Mouse (Mus musculus): ENCODE results near the gene Rab3d. TPM values are rescaled to one million over a fixed set of nuclear protein-coding genes. Genes with fewer than 3 reads are reported as not detected.

The Rab3d gene
- polyA plus RNA-seq, 1 experiment from 2014 or later, result 8.4 TPM

DNA sequence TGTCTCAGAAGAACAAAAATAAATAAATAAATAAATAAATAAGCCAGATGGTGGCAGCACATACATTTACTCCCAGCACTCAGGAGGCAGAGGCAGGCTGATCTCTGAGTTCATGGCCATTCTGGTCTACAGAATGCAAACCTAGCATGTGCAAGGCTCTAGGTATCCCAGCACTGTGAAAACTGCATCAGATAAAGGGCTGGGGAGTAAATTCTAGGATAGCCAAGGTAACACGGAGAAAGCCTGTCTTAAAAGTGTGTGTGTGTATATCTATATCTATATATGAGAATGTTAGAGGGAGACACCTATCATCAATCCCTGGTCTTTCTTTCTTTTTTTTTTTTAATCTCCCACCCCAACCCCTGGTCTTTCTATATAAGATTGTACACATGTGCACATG, 7.5 kb upstream of the Rab3d start:
- Histone ChIP-seq H3K4me1 (replicated peaks) (peaks cover 41% of the 10 kb centered on the region), H3K27me3 (no peaks in the 10 kb centered on the region), H3K36me3 (peaks cover 5% of the 10 kb centered on the region; the same call in 1 of the 2 replicates), H3K4me3 (replicated peaks) (no peak overlapping the region), H3K9me3 (replicated peaks) (no peaks in the 10 kb centered on the region), H3K27ac (no peak overlapping the region), H3K4me2 (peak overlapping the region; percentile 59; the same call in 1 of the 2 replicates), H3K9ac (no peak overlapping the region)
- ATAC-seq (ENCODE audit: low read depth), result no peak
- DNase-seq, result no peak
- WGBS (ENCODE audit: insufficient replicate concordance), result 86% methylated on average over 1 of the region's 1 CpGs

DNA sequence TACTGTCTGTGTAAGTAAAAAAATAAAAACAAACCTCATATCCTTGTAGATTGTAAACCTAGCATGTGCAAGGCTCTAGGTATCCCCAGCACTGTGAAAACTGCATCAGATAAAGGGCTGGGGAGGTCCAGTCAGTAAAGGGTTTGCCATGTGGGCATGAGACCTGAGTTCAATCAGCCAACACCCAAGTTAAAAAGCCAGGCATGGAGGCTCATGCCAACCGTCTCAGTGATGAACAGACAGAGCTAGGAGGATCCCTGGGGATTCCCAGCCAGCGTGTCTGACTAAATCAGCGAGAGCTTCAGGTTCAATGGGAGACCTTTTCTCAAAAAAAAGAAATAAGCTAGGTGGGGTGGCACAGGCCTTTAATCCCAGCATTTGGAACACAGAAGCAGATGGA, 7.0 kb upstream of the Rab3d start:
- WGBS (ENCODE audit: insufficient replicate concordance), result 76% methylated on average over 3 of the region's 3 CpGs
- Histone ChIP-seq H3K4me2 (no peak overlapping the region), H3K36me3 (peaks cover 5% of the 10 kb centered on the region; the same call in 1 of the 2 replicates), H3K27me3 (no peaks in the 10 kb centered on the region), H3K9me3 (replicated peaks) (no peaks in the 10 kb centered on the region), H3K4me3 (replicated peaks) (no peak overlapping the region), H3K27ac (no peak overlapping the region), H3K4me1 (replicated peaks) (peaks cover 41% of the 10 kb centered on the region), H3K9ac (no peak overlapping the region)
- DNase-seq, result no peak
- no peak for ATAC-seq (ENCODE audit: low read depth)

DNA sequence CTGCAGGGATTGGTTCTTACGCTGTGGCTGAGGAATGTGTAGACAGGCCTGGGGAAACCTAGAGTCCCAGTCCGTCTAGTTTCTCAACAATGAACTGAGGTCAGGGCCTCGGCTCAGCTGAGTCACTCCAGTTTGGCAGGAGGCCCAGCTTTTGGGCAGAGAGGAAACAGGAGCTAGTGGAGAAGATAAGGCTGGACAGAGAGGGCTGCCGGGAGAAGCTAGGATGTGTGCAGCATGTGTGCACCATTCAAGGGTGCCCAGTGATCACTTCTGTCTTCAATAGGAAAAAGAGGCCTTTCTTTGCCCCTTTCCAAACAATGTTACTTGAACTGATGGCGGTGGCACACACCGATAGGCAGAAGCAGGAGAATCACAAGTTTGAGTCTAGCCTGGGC, 6.1 kb upstream of the Rab3d start:
- peak overlapping the region; percentile 67 for H3K27ac ChIP-seq
- no peak overlapping the region for H3K4me2 ChIP-seq
- no peaks in the 10 kb centered on the region for H3K9me3 ChIP-seq (replicated peaks)
- H3K27me3 ChIP-seq, result no peaks in the 10 kb centered on the region
- WGBS (ENCODE audit: insufficient replicate concordance), result 29% methylated on average over 6 of the region's 6 CpGs
- peaks cover 44% of the 10 kb centered on the region for H3K4me1 ChIP-seq (replicated peaks)
- H3K4me3 ChIP-seq (replicated peaks), result no peak overlapping the region
- H3K36me3 ChIP-seq, result peaks cover 5% of the 10 kb centered on the region; the same call in 1 of the 2 replicates
- peak; percentile 69 for ATAC-seq (ENCODE audit: low read depth)
- DNase-seq, result peak; percentile 46
- H3K9ac ChIP-seq, result no peak overlapping the region

GRCm38 (mm10) chr9:21923490-21924098, 5.6 kb upstream of the Rab3d start:
- ATAC-seq (ENCODE audit: low read depth), result no peak
- Histone ChIP-seq H3K27me3 (no peaks in the 10 kb centered on the region), H3K27ac (peak overlapping the region; percentile 67), H3K4me2 (no peak overlapping the region), H3K9ac (no peak overlapping the region), H3K9me3 (replicated peaks) (no peaks in the 10 kb centered on the region), H3K4me3 (replicated peaks) (no peak overlapping the region), H3K36me3 (peaks cover 5% of the 10 kb centered on the region; the same call in 1 of the 2 replicates), H3K4me1 (replicated peaks) (peaks cover 49% of the 10 kb centered on the region)
- 34% methylated on average over 3 of the region's 3 CpGs for WGBS (ENCODE audit: insufficient replicate concordance)
- no peak for DNase-seq

DNA sequence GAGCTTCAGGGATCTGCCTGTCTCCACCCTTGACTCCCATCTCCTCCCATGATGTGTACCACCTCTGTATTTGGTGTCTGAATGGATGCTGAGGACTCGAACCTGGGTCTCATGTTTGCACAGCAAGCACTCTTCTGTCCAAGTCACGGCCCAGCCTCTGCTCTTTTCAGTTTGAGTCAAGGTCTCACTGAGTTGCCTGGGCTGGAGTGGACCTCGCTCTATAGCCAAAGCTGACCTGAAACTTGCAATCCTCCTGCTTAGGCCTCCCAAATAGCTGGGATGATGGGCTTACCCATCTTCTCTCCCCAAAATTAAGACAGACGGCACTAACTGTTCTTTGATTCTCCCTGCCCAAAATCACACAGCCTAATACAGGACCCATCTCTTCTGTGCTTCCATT, 5.0 kb upstream of the Rab3d start:
- H3K27me3 ChIP-seq, result no peaks in the 10 kb centered on the region
- WGBS (ENCODE audit: insufficient replicate concordance), result 78% methylated on average over 4 of the region's 4 CpGs
- ATAC-seq (ENCODE audit: low read depth) (no peak), DNase-seq (no peak)
- no peak overlapping the region for H3K9ac ChIP-seq
- no peak overlapping the region for H3K27ac ChIP-seq
- H3K4me1 ChIP-seq (replicated peaks), result peaks cover 54% of the 10 kb centered on the region
- H3K9me3 ChIP-seq (replicated peaks), result no peaks in the 10 kb centered on the region
- no peak overlapping the region for H3K4me2 ChIP-seq
- H3K36me3 ChIP-seq, result peaks cover 5% of the 10 kb centered on the region; the same call in 1 of the 2 replicates
- no peak overlapping the region for H3K4me3 ChIP-seq (replicated peaks)

DNA sequence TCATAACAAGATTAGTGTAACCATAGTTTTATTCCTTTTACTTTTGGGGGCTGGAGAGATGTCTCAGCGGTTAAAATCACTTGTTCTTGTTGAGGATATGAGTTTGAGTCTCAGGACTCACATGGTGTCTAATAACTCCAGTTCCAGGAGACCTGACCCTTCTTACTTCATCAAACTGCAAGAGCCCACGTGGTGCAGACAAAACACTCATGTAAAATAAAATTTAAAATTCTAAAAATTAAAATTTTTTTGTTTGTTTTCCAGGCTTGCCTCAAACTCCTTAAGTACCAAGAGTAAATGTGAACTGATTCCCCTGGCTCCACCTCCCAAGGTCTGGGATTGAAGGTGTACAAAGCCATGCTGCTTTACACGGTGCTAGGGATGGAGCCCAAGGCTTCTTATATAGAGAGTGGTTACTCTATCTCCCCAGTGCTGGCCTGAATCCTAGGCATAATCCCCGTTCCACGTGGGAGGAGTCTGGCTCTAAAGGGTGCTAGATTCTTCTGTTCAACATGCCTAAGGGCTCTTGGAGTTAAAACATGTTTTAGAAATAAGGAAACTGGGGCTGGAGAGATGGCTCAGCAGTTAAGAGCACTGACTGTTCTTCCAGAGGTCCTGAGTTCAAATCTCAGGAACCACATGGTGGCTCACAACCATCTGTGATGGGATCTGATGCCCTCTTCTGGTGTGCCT, 846 bp upstream of the Rab3d start:
- peak overlapping the region; percentile 72 for H3K4me3 ChIP-seq (replicated peaks)
- no peak overlapping the region for H3K9ac ChIP-seq
- 0 out of 2 replicates have a peak, but pooled peaks cover 11% of the 10 kb centered on the region for H3K36me3 ChIP-seq
- 0 out of 2 replicates have a peak overlapping the region, but pooled peaks have one; percentile 25 for H3K27ac ChIP-seq
- DNase-seq, result no peak
- H3K4me1 ChIP-seq (replicated peaks), result peaks cover 35% of the 10 kb centered on the region
- peaks cover 27% of the 10 kb centered on the region for H3K27me3 ChIP-seq
- no peak for ATAC-seq (ENCODE audit: low read depth)
- WGBS (ENCODE audit: insufficient replicate concordance), result 27% methylated on average over 5 of the region's 5 CpGs
- H3K4me2 ChIP-seq, result peak overlapping the region; percentile 100
- H3K9me3 ChIP-seq (replicated peaks), result no peaks in the 10 kb centered on the region

DNA sequence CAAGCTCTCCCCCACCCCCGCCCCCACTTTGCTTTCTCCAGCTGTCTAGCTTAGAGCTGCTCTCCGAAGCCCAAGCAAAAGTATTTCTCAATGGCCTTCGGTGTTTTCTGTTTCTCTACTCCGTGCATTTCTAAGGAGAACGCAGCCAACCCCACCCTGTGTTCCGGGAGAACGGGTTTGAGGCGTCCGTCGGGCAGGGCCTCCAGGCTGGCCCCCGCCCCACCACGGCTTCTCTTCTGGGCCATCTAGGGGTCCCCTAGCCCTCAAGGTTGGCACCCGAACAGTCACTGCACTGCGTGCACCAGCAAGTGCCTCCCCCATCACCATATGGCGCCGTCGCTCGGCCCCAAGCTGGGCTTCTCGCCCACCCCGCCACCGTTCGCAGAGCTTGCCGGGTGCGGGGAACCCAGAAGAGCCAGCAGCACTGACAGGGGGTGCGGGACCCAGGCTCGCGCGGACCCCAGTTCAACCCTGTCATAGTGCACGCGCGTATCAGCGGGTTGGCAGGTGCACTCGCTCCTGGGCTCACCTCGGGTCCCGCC, 428 bp downstream of the Rab3d start:
- H3K9ac ChIP-seq, result peak overlapping the region; percentile 82
- H3K4me2 ChIP-seq, result peak overlapping the region; percentile 100
- peaks cover 27% of the 10 kb centered on the region for H3K4me1 ChIP-seq (replicated peaks)
- no peaks in the 10 kb centered on the region for H3K9me3 ChIP-seq (replicated peaks)
- H3K27me3 ChIP-seq, result peaks cover 27% of the 10 kb centered on the region
- H3K27ac ChIP-seq, result peak overlapping the region; percentile 34; the same call in 1 of the 2 replicates
- DNase-seq (no peak), ATAC-seq (ENCODE audit: low read depth) (no peak; the same call in 1 of the 2 replicates)
- 0 out of 2 replicates have a peak, but pooled peaks cover 11% of the 10 kb centered on the region for H3K36me3 ChIP-seq
- H3K4me3 ChIP-seq (replicated peaks), result peak overlapping the region; percentile 72
- 1% methylated on average over 35 of the region's 35 CpGs for WGBS (ENCODE audit: insufficient replicate concordance)

- H3K27ac ChIP-seq, result no peak overlapping the region
- H3K9ac ChIP-seq, result peak overlapping the region; percentile 82
- H3K4me3 ChIP-seq (replicated peaks), result peak overlapping the region; percentile 72
- DNase-seq (no peak), ATAC-seq (ENCODE audit: low read depth) (no peak)
- no peaks in the 10 kb centered on the region for H3K9me3 ChIP-seq (replicated peaks)
- WGBS (ENCODE audit: insufficient replicate concordance), result 57% methylated on average over 3 of the region's 3 CpGs
- H3K4me1 ChIP-seq (replicated peaks), result peaks cover 27% of the 10 kb centered on the region
- peak overlapping the region; percentile 100 for H3K4me2 ChIP-seq
- 0 out of 2 replicates have a peak, but pooled peaks cover 11% of the 10 kb centered on the region for H3K36me3 ChIP-seq
- H3K27me3 ChIP-seq, result peaks cover 27% of the 10 kb centered on the region
Measured at GRCm38 (mm10) chr9:21916851-21917492, 1.0 kb downstream of the Rab3d start.

DNA sequence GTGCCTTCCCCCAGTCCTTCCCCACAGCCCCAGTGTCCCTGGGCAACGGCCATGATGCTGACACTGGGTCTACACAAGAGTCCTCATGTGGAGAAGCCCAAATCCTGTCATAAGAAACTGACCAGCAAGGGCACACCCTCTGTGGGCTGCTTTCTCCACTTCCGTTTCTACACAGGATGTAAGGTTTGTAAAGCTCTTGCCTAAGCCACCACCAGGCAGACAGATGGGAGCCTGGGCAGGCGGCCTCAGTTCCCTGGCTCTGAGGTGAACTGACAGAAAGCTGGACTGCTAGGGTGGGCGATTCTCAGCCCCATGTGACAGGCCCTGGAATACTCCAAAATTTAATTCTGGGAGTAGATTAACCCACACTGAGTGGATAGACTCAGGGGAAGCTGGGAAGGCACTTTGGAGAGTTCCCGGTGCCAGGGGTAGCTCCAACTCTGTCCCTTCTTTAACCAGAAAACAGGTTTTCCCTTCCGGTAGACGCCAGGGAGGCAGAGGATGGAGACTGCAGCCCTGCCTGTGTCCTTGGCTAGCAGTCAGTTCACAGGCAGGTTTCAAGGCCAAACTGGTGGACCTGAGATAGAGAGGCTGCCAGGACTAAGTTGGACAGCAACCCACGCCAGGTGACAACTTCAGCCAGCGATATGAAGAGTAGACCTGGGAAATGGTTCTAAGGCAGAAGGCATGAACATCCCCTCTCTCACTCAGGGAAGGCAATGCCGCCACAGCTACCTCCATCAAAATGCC, 8.3 kb downstream of the Rab3d start:
- Histone ChIP-seq H3K4me2 (no peak overlapping the region), H3K4me3 (replicated peaks) (no peak overlapping the region), H3K4me1 (replicated peaks) (no peaks in the 10 kb centered on the region), H3K36me3 (0 out of 2 replicates have a peak, but pooled peaks cover 5% of the 10 kb centered on the region), H3K9ac (no peak overlapping the region), H3K9me3 (replicated peaks) (no peaks in the 10 kb centered on the region), H3K27me3 (no peaks in the 10 kb centered on the region), H3K27ac (peak overlapping the region; percentile 32; the same call in 1 of the 2 replicates)
- DNase-seq (no peak), ATAC-seq (ENCODE audit: low read depth) (peak; percentile 31; the same call in 1 of the 2 replicates)
- 57% methylated on average over 10 of the region's 10 CpGs for WGBS (ENCODE audit: insufficient replicate concordance)

DNA sequence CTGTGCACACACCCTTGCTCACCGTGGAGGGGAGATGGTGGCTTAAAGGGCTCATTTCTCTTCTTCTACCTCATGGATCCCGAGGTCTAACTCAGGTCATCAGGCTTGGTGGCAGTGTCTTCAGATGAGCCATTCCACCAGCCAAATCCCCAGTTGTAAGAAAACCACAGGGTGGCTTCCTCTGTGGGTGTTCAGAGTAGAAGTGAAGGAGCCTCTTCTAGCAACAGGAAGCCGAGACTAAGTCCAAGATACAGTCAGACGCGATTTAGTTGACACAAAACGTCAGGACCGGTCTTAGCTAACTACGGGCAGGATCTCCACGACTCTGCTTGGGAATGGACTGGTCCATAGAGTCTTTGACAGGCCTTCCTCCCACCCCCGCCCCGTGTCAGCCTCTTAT, 9.8 kb downstream of the Rab3d start:
- ATAC-seq (ENCODE audit: low read depth), result no peak
- no peak for DNase-seq
- Histone ChIP-seq H3K9ac (no peak overlapping the region), H3K27me3 (no peaks in the 10 kb centered on the region), H3K4me3 (replicated peaks) (no peak overlapping the region), H3K4me1 (replicated peaks) (no peaks in the 10 kb centered on the region), H3K36me3 (no peaks in the 10 kb centered on the region), H3K27ac (no peak overlapping the region), H3K4me2 (no peak overlapping the region), H3K9me3 (replicated peaks) (no peaks in the 10 kb centered on the region)
- 23% methylated on average over 11 of the region's 11 CpGs for WGBS (ENCODE audit: insufficient replicate concordance)

All from liver, embryonic 13.5 days (tissue).